Mouse (Mus musculus) embryonic facial prominence, embryonic 12.5 days (tissue): ENCODE results near the gene Tmem220. TPM values are rescaled to one million over a fixed set of nuclear protein-coding genes. Genes with fewer than 3 reads are reported as not detected.

Experiments used
- polyA plus RNA-seq: library from polyadenylated mRNA; unstranded; fragments of >200 nt; fragmentation: Nextera tagmentation; extraction: Ambion mirVana; gene quantifications from 2 replicates; pipeline ENCODE4 v1.2.1, GENCODE M21; 2016

Tmem220 gene
- polyA plus RNA-seq, 1 experiment from 2014 or later = 1.8 TPM

Other genes with a start within 250 kb of the Tmem220 start
- gene Pirt, start 113.2 kb upstream of the Tmem220 start, polyA plus RNA-seq = 8.2 and 10.5 TPM in 2 replicates
- not detected in 2 replicates for gene Tmem238l, start 68.5 kb upstream of the Tmem220 start, polyA plus RNA-seq
- 34.8 and 44.2 TPM in 2 replicates for gene Adprm, start 27.4 kb downstream of the Tmem220 start, polyA plus RNA-seq
- gene Sco1, start 27.5 kb downstream of the Tmem220 start, polyA plus RNA-seq = 20.7 and 23.5 TPM in 2 replicates
- gene Myh3, start 53.1 kb downstream of the Tmem220 start, polyA plus RNA-seq = 25.2 and 34.6 TPM in 2 replicates
- gene Myh2, start 145.9 kb downstream of the Tmem220 start, polyA plus RNA-seq = 0.06 TPM in 1 of 2 replicates, not detected in the other
- gene Myh1, start 174.9 kb downstream of the Tmem220 start, polyA plus RNA-seq = 0.41 and 0.49 TPM in 2 replicates
- gene Myh4, start 212.9 kb downstream of the Tmem220 start, polyA plus RNA-seq = 0.05 and 0.24 TPM in 2 replicates